Mouse (Mus musculus): ENCODE measurements around the gene Lrmda.

The Lrmda gene

DNA sequence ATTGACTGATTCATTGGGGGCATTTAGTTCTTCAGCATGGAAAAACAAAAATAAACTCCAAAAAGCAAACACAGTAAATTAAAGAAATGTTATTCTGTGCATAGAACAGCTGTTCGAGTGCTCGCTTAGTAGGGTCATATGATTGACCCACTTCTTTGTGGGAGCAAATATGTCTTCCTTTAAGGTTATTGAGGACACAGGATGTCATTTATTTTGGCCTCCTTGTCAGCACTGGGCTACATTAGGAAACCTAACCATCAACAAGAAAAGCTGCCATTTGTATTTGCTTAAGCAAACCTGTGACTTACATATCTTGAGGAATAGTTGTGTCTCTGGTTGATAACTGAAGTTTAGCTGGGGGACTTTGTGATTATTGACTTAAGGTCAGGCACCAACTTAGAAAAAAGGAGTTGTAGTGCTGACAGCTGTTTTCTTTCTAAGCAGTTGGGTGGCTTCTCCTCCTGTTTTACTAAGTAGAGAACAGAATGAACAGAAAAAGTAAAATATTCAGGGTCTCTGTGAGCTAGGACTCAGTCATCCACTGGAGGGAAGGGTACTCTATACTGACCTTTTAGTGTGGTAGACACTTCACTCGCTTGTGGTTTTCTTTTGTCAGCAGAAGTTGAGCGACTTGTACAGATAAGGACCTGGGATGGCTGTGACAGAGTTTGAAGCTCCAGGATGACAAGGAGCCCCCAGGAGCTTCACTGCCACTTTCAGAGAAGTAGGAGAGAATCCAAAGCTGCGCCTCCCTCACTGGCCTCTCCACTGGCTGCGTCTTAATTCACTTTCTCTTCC lies 696.3 kb downstream of the Lrmda start:
- no peak for DNase-seq (ENCODE audit: low spot score in 2 of 2)

DNA sequence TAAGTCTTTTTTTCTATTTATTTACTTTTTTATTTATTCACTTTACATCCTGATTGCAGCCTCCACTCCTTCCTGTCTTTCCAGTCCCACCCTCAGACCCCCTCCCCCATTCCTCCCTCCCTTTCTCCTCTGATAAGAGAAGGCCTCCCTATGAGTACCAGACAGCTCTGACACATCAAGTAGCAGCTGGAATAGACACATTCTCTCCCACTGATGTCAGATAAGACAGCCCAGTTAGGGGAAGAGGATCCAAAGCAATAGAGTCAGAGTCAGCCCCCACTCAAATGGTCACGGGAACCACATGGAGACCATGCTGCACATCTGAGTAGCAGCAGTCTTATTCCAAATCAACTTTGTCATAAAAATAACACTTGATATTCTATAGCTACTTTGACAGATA lies 700.5 kb downstream of the Lrmda start:
- DNase-seq (ENCODE audit: low spot score in 2 of 2), result no peak

DNA sequence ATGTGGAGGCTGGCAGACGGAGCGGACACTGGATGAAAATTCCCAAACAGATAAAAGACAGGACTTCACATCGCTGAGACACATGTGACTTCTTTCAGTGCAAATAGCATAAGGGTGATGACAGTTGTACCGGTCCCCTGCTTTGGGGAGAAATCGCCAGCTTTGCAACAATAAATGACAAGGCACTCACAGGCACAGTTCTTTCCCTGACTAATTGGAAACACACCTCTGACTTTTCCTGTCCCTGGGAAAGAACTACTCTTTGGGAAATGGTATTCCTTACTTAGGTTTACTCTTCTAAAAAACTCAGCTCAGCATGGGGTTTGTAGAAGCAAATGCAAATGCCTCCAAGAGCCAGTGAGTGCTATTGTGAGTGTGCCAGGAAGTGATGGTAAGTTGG lies 702.3 kb downstream of the Lrmda start:
- no peak for DNase-seq (ENCODE audit: low spot score in 2 of 2)

DNA sequence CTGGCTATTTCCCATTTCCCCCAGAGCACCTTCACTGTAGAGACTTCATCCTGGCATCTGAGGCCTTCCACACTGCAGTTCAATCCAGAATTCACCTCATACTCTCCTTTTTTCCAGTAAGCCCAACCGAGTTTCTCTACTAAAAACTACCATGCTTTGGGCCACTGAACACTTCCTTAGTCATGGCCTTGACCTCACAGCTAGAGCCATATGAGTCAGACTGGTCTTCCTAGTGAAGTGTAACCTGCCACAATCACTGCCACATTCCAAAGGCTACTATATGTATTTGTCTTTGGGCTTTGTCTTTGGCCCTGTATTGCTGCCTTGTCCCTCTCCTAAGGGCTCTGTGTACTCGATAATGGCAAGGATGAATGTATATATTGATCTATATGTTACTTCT lies 708.0 kb downstream of the Lrmda start:
- DNase-seq (ENCODE audit: low spot score in 2 of 2), result no peak

DNA sequence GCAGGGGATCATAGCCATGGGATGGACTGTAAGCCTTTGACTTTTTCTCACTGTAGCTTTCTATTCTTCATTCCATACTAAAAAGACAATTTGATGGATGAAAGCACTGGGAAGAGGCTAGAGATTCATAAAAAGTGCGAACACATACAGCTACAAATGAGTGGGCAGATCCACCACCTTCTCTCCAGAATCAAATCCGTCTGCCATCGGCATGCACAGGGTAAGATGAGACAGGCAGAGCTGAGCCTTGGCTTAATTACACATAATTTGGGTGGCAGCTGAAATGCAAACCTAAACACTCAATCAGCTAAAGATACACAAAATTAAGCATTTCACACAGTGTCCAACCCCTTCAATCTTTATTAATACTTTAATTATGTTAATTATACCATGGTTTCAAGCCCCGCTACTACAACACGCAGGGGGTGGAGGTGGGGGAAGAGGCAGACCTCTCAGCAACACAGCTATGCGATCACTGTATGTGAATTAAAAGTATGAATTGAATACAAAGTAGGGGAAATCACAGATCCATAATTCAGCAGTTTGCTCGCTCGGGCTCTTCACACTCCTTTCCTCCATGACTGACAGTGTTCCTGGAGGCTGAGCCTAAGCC lies 709.2 kb downstream of the Lrmda start:
- DNase-seq (ENCODE audit: low spot score in 2 of 2), result no peak

DNA sequence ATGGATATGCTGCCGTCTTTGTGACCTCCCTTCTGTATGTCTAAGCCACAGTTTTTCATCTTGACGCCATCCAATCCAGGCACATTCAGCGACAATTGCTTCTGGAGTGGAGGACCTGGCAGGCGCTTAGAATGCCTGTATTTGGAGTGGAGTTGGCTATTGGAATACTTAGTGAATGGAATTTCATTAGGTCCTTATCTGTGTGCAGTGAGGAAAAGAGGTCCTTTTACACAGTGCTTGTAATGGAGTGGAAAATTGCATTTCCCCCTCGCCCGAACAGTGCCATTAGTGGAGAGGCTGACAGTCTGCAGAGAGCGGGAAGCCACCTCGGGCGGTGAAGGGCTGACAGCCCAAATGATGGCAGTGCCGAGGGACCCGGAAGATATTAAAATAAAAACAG lies 719.1 kb downstream of the Lrmda start:
- DNase-seq (ENCODE audit: low spot score in 2 of 2), result no peak

DNA sequence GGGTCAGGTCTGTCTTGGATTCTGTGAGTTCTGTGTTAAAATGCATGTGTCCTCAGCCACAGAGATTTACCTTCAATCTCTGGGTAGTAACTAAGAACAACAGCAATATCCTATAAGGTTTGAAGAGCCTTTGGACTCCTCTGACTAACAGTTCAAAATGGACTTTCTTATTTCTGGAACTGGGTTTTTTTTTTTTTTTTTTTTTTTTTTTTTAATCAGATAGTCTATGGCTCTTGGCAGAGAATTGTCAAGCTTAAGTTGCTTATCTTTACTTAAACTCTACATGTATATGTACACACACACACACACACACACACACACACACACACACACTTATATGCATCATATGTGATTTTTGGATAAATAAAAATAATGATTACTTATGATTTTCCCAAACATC lies 723.0 kb downstream of the Lrmda start:
- DNase-seq (ENCODE audit: low spot score in 2 of 2), result no peak

DNA sequence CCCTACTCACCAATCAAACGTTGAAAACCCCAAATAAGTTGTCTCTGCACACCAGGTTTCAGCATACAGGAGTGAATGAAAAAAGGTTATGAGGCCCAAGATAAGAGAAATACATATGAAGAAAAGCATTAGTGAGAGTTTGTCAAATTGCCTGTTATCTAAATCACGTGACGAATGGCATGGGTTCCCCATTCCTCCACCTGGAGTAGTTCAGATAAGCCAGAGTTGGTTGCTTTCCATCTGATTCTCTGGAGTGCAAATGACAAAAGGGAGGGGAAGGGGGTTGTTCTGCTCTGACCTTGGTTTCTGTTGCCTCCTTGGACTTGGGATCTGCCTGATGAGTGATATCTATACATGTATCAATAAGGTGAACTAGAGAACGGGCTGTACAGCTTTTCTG lies 723.8 kb downstream of the Lrmda start:
- no peak for DNase-seq (ENCODE audit: low spot score in 2 of 2)

DNA sequence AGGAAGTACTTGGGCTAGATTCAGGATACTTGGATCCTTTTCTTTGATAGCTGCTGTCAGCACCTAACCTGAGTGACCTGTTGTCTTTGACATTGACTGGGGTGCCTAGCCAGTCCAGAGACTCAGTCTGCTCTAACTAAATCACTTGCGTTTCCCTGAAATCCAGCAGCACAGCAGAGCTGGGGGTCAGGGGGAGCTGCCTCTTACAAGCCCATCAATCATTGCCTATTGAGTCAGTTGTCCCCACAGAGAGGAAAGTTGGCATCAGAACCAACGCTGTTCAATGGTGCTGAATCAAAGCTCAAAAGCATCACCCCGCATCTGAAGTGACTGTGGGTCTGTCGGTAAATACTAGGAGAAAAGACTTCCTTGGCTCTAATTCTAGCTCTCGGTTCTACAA lies 725.2 kb downstream of the Lrmda start:
- DNase-seq (ENCODE audit: low spot score in 2 of 2), result no peak

DNA sequence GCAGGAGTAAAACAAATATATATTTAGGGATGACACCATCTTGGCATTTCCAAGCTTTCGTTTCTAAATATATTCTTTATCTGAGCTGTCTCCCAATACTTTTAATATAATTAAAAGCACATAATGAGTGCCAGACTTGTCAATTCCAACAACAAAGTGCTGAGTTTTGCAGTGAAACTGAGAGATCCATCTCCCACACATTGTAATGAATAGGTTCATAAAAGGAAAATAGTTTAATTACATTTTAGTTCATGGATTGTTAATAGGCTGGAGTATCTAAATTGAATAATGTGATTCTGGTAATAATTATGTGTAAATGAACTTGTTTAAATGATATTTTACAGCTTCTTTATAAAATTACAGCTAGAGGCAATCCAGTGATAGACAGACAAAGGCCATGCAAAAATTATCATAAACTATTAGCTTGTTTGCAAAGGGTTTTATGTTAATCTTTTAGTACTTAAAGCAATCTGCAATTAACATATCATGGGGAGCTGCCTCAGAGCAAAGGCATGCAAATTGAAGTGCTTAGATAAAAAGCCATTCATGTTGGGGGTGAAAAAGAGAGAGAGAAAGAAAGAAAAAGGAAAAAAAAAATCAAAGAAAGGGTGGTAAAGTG lies 725.9 kb downstream of the Lrmda start:
- no peak for DNase-seq (ENCODE audit: low spot score in 2 of 2)

DNA sequence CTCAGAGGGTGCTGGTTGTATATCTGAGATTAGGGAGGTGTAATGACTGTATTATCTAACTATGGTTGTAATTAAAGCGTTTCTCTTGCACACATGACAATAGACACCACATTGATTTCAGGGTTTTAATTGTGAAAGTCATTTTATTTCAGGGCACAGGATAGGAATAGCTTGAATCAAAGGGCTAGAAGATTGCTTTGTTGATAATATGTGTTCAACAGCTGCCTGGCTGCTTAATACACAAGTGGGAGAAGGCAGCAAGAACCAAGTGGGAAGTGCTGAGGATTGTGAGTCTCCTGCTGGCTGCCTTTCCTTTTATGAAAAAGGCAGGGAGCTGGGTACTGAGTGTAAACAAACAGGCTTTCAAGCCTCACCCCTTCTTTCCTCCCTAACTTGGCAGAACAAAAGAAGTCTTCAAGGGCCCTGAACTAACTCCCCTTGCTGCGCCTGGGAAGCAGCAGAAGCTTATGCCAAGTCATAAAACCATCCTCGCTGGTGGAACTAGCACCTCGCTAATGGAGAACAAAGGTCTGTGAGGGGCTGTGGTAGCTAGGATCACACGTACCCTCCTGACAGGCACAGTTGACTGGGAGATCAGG lies 726.5 kb downstream of the Lrmda start:
- DNase-seq (ENCODE audit: low spot score in 2 of 2), result no peak

DNA sequence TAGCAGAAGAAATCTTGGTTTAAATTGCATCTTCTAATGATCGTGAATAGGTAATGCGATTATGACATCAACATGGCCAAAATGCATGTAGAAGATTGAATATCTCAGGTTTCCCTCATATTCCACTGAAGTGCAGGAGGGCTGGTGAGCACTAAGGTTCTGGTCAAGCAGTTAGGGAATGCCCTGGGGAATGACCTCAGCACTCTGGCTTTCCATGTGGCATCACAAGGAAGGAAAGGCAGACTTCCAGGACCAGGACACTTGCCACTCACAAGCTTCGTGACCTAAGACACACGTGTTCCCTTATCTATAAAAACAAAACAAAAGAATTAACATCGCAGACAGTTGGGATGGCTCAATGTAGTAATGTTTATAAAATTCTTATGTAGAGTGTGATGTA lies 728.3 kb downstream of the Lrmda start:
- no peak for DNase-seq (ENCODE audit: low spot score in 2 of 2)

DNA sequence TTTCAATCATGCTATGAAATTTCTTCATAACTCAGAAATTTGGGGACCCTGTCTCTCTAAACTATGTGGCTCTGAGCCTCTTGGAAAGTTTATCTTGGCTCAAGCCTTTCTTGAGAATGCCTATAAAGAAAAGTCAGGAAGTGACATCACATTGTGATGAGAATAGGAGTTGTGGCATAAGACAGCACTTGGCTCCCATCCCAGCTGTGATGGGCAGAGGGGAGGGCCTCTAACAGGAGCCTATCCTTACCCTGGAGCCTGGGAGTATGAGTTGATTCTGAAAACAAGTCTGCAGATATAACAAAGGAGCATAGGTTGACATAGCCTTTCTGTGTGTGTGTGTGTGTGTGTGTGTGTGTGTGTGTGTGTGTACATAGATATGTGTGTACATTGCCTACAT lies 730.9 kb downstream of the Lrmda start:
- DNase-seq (ENCODE audit: low spot score in 2 of 2), result no peak

DNA sequence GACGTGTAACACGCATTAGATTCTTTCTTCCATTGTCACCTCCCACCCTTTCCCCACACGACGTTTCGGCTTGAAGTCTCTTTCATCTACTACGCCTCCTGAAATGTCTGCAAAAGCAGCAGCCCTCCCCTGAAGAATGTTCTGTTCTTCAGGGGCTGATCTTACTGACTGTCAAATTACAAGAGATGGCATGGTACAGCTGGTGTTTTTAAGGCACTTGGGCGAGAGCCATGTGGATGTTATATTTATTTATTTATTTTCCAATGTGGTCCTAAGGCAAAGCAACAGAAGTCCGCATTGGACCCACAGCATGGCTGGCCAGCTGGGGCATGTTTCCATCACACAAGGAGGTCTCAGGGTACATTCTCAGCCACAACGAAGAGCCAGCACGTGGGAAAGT lies 731.8 kb downstream of the Lrmda start:
- no peak for DNase-seq (ENCODE audit: low spot score in 2 of 2)

DNA sequence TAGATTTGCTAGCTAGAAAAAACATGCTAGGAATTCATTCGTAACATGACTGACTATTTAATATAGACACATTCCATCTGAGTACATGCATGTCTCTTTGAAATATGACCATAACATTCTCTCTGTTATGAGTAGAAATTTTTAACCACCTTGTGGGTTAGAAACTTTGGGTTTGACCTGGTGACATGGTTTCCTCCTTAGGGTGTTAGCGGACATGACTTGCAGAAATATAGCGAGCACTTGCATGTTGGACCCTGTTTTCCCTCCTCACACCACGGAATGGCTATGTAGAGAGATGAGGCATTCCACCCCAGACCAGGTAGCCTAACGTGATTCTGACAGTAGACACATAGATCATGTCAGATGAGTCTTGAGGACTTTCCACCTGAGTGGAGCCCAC lies 735.1 kb downstream of the Lrmda start:
- DNase-seq (ENCODE audit: low spot score in 2 of 2), result no peak

DNA sequence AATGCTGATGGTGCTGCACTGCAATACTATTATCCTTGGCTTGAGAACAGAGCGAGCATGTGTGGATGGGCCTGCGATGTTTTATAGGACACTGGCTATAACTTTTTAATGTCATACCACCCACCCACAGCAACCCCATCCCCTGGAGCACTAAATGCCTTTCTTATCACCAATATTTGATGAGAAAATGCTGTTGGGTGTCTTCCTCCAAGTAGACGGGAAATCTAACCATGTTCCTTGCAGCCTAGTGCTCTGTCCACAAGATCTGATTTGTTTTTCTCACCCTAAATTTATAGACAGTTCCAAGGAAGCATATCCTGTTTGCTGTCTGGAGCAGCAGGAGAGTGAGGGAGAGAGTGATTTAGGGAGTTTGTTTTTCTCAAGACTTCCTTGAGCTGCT lies 738.0 kb downstream of the Lrmda start:
- DNase-seq (ENCODE audit: low spot score in 2 of 2), result no peak

DNA sequence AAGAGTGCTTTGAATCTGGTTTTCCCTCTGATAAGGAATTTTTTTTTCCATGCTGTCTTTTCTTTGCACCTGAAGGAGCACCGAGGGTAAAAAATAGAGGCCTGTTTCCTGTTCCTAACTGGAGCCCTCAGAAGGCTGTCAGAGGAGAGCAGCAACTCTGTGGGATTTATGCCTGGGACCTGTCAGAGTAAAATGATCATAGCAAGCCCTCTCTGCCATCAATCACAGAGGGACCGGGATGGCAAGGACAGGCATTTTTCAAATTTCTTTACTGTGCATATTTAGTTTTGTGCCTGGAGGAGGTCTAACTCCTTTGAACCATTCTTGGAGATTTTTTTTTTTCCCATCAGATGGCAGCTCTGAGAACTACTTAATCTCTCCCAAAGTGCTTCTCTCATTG lies 739.7 kb downstream of the Lrmda start:
- no peak for DNase-seq (ENCODE audit: low spot score in 2 of 2)

DNA sequence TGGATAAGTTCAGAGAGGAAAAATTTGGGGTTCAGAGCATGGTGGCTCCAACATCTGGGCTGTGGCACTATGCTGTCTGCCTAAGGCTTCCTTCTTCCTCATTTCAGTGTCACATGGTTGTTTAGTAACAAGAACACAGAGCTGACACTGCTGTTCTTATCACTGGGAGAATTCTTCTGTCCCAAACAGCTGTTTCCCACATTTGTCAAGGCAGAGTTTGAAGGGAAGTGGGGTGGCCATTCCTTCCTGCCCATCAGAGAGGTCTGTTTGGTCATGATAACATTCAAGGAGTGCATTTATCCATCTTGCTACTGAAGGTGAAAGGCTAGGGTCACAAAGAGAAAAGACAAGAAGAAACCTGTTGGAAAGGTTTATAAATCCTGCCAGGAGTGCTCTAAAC lies 740.2 kb downstream of the Lrmda start:
- no peak for DNase-seq (ENCODE audit: low spot score in 2 of 2)

DNA sequence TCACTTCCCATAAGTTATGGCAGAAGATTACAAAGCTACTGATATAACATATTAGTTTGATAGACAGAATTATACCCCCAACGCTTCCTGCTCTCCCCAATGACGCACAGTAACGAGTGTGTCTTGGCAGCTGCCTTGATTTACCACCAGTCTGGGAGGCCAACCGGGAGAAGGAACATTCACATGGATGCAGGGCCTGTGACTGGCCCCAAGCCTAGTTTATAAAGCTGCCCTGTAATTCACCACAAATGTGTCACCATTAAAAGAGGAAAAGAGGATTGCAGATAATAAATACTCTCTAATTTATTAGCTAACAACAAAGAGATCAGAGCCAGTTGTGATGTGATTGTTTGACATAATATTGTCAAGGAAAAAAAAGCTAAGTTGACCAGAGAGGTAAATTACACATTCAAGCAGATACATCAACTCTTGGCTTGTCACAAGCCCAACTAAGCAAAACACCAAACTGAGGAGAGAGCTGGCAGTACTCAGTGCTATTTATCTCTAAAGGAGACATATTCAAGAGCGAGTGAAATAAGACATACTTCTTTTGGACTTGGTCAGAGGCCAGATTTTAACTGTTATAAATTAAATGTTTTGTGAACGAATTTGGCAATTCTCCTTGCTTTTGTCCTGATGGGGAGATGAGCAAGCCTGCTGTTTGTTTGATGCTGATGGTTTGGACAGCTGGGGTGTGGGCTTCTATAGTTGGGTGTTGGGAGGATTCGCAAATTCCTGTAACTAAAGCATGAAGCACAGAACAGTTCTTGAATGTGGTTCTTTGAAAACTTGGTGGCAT lies 740.9 kb downstream of the Lrmda start:
- DNase-seq (ENCODE audit: low spot score in 2 of 2), result no peak

DNA sequence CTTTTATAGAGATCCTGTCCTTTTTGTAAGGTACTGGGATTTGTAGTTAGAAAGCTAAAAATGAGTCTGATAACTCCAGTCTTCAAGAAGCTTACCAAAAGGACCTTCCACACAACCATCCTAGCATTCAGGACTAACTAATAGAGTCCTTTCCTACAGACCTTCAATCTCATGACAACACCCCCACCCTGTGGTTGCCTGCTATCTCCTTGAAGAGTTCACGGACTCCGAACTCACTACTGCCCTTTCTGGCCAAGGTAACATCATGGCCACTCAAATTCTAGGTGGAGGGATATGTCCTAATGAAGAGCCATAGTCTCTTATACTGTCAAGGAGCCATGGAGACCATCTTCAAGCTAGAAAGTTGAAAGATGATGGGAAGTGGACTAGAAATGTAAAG lies 762.2 kb downstream of the Lrmda start:
- no peak for DNase-seq (ENCODE audit: low spot score in 2 of 2)

DNA sequence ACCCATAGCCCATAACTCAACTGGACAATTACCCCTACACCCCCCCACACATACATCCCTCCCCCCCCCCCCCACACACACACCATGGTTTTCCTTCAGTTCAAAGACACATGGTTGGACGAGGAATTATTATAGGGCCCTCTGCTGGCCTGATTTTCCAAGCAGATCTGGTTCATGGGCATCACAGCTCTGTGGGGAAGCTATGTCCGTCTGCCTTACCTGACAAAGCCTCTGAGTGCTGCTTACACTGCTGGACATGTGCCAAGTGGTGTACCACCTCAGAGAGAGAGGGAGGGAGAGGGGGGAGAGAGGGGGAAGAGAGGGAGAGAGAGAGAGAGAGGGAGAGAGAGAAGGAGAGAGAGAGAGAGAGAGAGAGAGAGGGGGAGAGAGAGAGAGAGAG lies 762.9 kb downstream of the Lrmda start:
- no peak for DNase-seq (ENCODE audit: low spot score in 2 of 2)
